Mouse (Mus musculus) lung, postnatal 0 days (tissue): ENCODE measurements around the gene Gm20388. TPM values are rescaled to one million over a fixed set of nuclear protein-coding genes. Genes with fewer than 3 reads are reported as not detected.
A peak's percentile ranks its signal among the peaks of the same experiment; 100 is the strongest.

Source experiments
- ATAC-seq: fragments of 200-750 bp; cut with Nextera tagmentation; 2 replicates; pipeline ENCODE4 v1.8.0; 2017; ENCODE audit warnings: moderate library complexity
- DNase-seq: peaks from one replicate; pipeline ENCODE4 v3.0.0-alpha.2; 2016; ENCODE audit warnings: low spot score
- H3K27ac ChIP-seq: fragments of 300-500 bp; sonication (generic); 2 replicates; pipeline ENCODE4 v1.5.1; 2014; ENCODE audit warnings: antibody characterized with exemption, mild to moderate bottlenecking, low read length, mixed read lengths
- H3K27me3 ChIP-seq: fragments of 300-500 bp; sonication (generic); replicated peaks from 2 replicates; pipeline ENCODE4 v1.6.1; 2014; ENCODE audit warnings: low read length, mixed read lengths; ENCODE audit not compliant: insufficient read depth
- H3K36me3 ChIP-seq: fragments of 300-500 bp; sonication (generic); 2 replicates; pipeline ENCODE4 v1.6.1; 2014; ENCODE audit warnings: low read length, mixed read lengths; ENCODE audit not compliant: insufficient read depth
- H3K4me1 ChIP-seq: fragments of 300-500 bp; sonication (generic); 2 replicates; pipeline ENCODE4 v1.6.1; 2014; ENCODE audit warnings: antibody characterized with exemption, low read depth, low read length, mixed read lengths; ENCODE audit not compliant: insufficient read depth
- H3K4me2 ChIP-seq: fragments of 300-500 bp; sonication (generic); replicated peaks from 2 replicates; pipeline ENCODE4 v1.6.1; 2014; ENCODE audit warnings: low read depth, mild to moderate bottlenecking, low read length, moderate library complexity, mixed read lengths
- H3K4me3 ChIP-seq: fragments of 300-500 bp; sonication (generic); 2 replicates; pipeline ENCODE4 v1.5.1; 2014; ENCODE audit warnings: low read depth, low read length
- H3K9ac ChIP-seq: fragments of 300-500 bp; sonication (generic); replicated peaks from 2 replicates; pipeline ENCODE4 v1.6.1; 2014; ENCODE audit warnings: low read depth, mild to moderate bottlenecking
- H3K9me3 ChIP-seq: fragments of 300-500 bp; sonication (generic); 2 replicates; pipeline ENCODE4 v1.6.1; 2016; ENCODE audit warnings: low read length, mixed read lengths
- CTCF ChIP-seq: IDR thresholded peaks from 2 replicates; pipeline ENCODE4 v1.5.1; 2016; ENCODE audit warnings: antibody characterized with exemption, mild to moderate bottlenecking
- EP300 ChIP-seq: IDR thresholded peaks from 2 replicates; pipeline ENCODE4 v1.6.1; 2016; ENCODE audit warnings: antibody characterized with exemption, mild to moderate bottlenecking, control low read depth
- WGBS: fragments of 180-500 bp; shearing (Covaris S2); extraction: QIAGEN DNeasy Blood & Tissue Kit; methylation state at CpG from one replicate; pipeline ENCODE4 v1.1.7; 2014; 5-methylcytosine and 5-hydroxymethylcytosine counted together
- polyA plus RNA-seq: library from polyadenylated mRNA; unstranded; fragments of >200 nt; fragmentation: Nextera tagmentation; extraction: Ambion mirVana; gene quantifications from 2 replicates; pipeline ENCODE4 v1.2.1, GENCODE M21; 2015

The Gm20388 gene
- polyA plus RNA-seq, 1 experiment from 2014 or later = not detected

DNA sequence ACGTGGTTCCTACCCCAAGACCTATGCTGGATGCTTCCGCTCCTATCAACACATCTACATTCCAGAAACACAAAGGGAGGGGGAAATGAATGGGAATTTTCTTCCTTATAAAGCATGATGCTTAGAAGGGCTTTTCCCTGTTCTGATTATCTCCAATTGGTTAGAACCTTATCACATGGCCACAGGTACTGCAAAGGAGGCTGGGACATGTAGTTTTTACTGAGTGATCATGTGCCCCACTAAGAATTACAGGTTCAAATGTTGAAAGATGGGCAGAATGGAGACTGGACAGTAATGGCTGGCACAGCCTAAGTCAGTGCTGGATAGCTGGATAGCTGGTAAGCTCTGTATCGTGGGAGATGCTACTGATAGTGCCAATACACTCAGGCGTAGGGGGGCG, 1763.3 kb downstream of the Gm20388 start:
- ATAC-seq (peak; percentile 52), DNase-seq (peak; percentile 69)
- WGBS = 59% methylated on average over 5 of the region's 5 CpGs

DNA sequence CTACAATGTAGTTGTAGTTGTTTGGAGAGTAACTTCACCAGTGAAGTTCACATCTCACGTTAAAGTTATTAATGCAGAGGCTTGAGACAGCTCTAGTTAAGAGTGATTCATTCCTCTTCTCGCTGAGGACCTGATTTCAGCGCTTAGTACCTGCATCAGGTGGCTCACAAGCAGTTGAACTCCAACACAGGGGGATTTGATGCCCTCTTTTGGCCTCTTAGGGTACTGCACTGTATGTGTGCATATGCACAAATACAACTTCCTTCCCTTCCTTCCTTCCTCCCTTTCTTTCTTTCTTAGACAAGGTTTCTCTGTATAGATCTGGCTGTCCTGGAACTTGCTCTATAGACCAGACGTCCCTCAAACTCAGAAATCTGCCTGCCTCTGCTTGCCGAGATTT, 1763.9 kb downstream of the Gm20388 start:
- Histone ChIP-seq H3K4me1 (no peaks in the 10 kb centered on the region), H3K36me3 (no peaks in the 10 kb centered on the region), H3K4me3 (no peak overlapping the region), H3K27ac (no peak overlapping the region), H3K9me3 (no peaks in the 10 kb centered on the region), H3K4me2 (no peak overlapping the region), H3K27me3 (no peaks in the 10 kb centered on the region), H3K9ac (no peak overlapping the region)
- TF ChIP-seq CTCF = peak; percentile 73
- TF ChIP-seq EP300 = no peak
- ATAC-seq = no peak
- 54% methylated on average over 5 of the region's 5 CpGs for WGBS
- DNase-seq = no peak

More for the DNA sequence above, 1763.3 kb downstream of the Gm20388 start:
- Histone ChIP-seq H3K4me1 (no peaks in the 10 kb centered on the region), H3K36me3 (no peaks in the 10 kb centered on the region), H3K9me3 (no peaks in the 10 kb centered on the region), H3K27me3 (no peaks in the 10 kb centered on the region), H3K9ac (no peak overlapping the region), H3K4me3 (no peak overlapping the region), H3K4me2 (no peak overlapping the region), H3K27ac (no peak overlapping the region)
- no peak for TF ChIP-seq CTCF
- TF ChIP-seq EP300 = no peak

DNA sequence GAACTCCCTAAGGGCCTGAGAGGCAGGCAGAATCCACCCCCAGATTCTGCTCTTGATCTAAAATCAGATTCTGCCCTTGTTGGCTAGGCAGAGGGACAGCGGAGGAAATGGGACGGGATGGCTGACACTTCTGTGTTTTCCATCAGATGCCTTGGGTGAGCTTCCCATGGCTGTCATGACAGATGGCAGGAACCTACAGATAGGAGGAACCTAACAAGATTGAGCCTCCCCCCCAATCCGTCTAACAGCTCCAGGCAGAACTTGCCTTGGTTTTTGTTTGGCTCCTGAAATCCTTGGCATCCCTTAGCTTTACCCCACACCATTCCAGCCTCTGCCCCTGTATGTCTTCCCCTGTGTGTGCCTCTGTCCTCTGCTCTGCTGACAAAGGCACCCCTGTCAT, 1764.5 kb downstream of the Gm20388 start:
- H3K27me3 ChIP-seq = no peaks in the 10 kb centered on the region
- no peak overlapping the region for H3K4me3 ChIP-seq
- no peak overlapping the region for H3K9ac ChIP-seq
- no peak overlapping the region for H3K4me2 ChIP-seq
- no peaks in the 10 kb centered on the region for H3K36me3 ChIP-seq
- TF ChIP-seq EP300 (no peak), CTCF (no peak)
- H3K4me1 ChIP-seq = no peaks in the 10 kb centered on the region
- no peaks in the 10 kb centered on the region for H3K9me3 ChIP-seq
- 68% methylated on average over 3 of the region's 3 CpGs for WGBS
- DNase-seq = no peak
- H3K27ac ChIP-seq = peak overlapping the region; percentile 49; the same call in 1 of the 2 replicates
- ATAC-seq = no peak

DNA sequence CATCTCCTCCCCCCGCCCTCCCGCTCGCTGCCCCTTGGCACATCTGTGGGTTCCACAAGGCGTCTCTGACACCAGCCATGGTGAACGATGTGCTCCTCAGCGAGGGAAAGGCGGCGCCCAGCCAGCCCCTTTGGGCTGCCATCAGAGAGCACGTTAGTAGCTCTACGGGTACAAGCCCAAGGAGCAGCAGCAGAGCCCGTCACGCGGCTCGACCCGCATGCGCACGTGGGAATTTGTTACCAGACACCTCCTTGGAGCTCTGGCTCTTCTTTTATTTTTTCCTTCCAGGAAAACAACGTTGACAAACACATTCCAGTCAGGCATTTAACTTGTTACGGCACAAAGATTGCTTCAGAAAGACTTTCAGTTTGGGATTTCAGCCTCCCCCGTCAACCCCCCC, 1765.1 kb downstream of the Gm20388 start:
- ATAC-seq (peak; percentile 71), DNase-seq (peak; percentile 89)
- Histone ChIP-seq H3K36me3 (no peaks in the 10 kb centered on the region), H3K4me2 (no peak overlapping the region), H3K4me1 (no peaks in the 10 kb centered on the region), H3K27me3 (no peaks in the 10 kb centered on the region), H3K9ac (no peak overlapping the region), H3K9me3 (no peaks in the 10 kb centered on the region), H3K4me3 (no peak overlapping the region), H3K27ac (peak overlapping the region; percentile 49; the same call in 1 of the 2 replicates)
- WGBS = 32% methylated on average over 20 of the region's 20 CpGs
- TF ChIP-seq EP300 (no peak), CTCF (no peak)

DNA sequence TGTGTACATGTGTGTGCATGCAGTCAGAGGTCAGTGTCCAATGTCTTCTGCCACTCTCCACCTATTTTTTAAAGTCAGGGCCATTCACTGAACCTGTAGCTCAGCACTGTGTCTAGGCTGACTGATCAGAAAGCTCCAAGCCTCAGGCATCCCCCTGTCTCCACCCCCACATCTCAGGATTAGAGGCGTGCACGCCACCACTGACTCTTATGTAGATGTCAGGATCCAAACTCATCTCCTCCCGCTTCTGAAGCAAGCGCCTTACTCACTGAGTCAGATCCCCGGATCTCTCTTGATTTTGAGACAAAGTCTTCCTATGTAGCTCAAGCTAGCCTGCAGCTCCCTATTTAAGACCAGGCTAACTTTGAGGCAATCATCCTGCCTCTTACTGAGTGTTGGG, 1768.1 kb downstream of the Gm20388 start:
- no peak for TF ChIP-seq EP300
- no peak for TF ChIP-seq CTCF
- no peak overlapping the region for H3K4me2 ChIP-seq
- no peaks in the 10 kb centered on the region for H3K4me1 ChIP-seq
- no peak overlapping the region for H3K27ac ChIP-seq
- no peak overlapping the region for H3K9ac ChIP-seq
- no peaks in the 10 kb centered on the region for H3K27me3 ChIP-seq
- 58% methylated on average over 5 of the region's 5 CpGs for WGBS
- no peaks in the 10 kb centered on the region for H3K36me3 ChIP-seq
- no peak overlapping the region for H3K4me3 ChIP-seq
- no peak for DNase-seq
- ATAC-seq = no peak
- no peaks in the 10 kb centered on the region for H3K9me3 ChIP-seq

DNA sequence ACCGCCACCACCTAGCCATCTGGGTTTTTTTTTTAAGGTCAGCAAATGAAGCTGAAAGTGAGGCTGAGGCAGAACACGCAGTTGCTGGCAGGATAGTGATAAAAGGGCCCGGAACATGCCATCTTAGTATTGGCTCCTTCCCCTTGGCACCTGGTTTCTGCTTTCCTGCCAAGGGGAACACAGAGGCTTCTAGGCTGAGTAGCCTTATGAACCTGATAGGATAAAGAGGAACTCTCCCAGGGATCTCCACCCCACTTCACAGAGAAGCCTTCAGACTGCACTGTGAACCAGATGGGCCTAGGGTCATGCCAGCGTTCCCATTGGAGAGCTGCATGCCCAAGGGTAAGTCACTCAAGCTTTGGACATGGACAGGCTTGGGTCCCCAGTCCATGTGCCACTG, 1770.3 kb downstream of the Gm20388 start:
- TF ChIP-seq EP300 (no peak), CTCF (no peak)
- H3K4me3 ChIP-seq = no peak overlapping the region
- no peaks in the 10 kb centered on the region for H3K36me3 ChIP-seq
- H3K9me3 ChIP-seq = no peaks in the 10 kb centered on the region
- no peaks in the 10 kb centered on the region for H3K4me1 ChIP-seq
- H3K4me2 ChIP-seq = no peak overlapping the region
- no peak overlapping the region for H3K27ac ChIP-seq
- H3K9ac ChIP-seq = no peak overlapping the region
- 85% methylated on average over 4 of the region's 4 CpGs for WGBS
- no peak for ATAC-seq
- no peaks in the 10 kb centered on the region for H3K27me3 ChIP-seq
- no peak for DNase-seq

DNA sequence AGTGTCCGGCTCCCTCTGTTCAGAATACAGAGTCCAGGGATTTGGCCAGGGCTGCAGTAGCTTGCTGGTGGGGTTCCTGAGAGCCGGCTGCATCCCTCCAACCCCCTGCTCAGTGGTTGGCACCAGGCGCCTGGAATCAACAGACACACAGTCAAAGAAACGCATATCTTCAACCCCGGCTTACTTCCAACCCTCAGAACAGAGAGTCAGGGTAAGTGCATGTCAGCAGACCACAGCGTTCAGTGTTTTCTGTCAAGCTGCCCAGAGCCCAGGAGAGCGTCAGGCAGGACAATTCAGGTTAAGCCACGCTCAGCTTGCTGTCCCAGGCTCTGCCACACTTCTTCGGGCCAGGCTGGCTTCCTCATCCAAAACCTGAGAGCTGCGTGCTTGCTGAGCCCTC, 1770.8 kb downstream of the Gm20388 start:
- Histone ChIP-seq H3K36me3 (no peaks in the 10 kb centered on the region), H3K27me3 (no peaks in the 10 kb centered on the region), H3K9ac (no peak overlapping the region), H3K9me3 (no peaks in the 10 kb centered on the region), H3K4me2 (no peak overlapping the region), H3K27ac (no peak overlapping the region), H3K4me1 (no peaks in the 10 kb centered on the region), H3K4me3 (no peak overlapping the region)
- DNase-seq = no peak
- TF ChIP-seq EP300 (no peak), CTCF (no peak)
- WGBS = 45% methylated on average over 10 of the region's 10 CpGs
- ATAC-seq = no peak
